Mouse (Mus musculus): ENCODE measurements around the gene Map3k7cl.

Map3k7cl gene

DNA sequence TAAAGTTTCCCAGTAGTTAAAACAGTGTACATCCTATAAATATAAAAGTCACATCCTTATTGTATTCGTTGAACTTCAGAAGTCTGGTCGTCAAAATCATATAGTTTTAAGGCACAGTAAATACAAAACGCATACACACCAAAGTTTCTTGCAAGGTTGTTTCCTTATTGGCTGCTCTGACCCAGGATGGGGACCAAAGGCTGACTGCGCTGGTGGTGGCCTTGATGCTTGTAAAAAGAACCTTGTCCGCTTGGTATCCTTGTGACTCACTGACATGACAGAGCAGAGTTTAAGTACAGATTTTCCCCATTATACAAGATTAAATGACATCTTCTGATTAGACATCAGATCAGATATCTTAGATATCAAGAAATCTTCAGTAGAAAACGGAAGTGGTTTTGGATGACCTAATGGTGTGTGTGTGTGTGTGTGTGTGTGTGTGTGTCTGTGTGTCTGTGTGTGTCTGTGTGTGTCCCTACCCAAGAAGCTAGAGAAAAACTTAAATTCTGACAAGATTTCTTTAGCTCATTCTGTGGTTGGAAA lies 82.2 kb downstream of the Map3k7cl start:
- DNase-seq (ENCODE audit: low read depth, low spot score): no peak

- no peak for DNase-seq (ENCODE audit: low read depth, low spot score)
Measured at GRCm38 (mm10) chr16:87635841-87636240, 82.7 kb downstream of the Map3k7cl start.

- DNase-seq (ENCODE audit: low read depth, low spot score): no peak
Measured at GRCm38 (mm10) chr16:87638098-87638497, 85.0 kb downstream of the Map3k7cl start.

- no peak for DNase-seq (ENCODE audit: low read depth, low spot score)
Measured at GRCm38 (mm10) chr16:87642234-87642633, 89.1 kb downstream of the Map3k7cl start.

DNA sequence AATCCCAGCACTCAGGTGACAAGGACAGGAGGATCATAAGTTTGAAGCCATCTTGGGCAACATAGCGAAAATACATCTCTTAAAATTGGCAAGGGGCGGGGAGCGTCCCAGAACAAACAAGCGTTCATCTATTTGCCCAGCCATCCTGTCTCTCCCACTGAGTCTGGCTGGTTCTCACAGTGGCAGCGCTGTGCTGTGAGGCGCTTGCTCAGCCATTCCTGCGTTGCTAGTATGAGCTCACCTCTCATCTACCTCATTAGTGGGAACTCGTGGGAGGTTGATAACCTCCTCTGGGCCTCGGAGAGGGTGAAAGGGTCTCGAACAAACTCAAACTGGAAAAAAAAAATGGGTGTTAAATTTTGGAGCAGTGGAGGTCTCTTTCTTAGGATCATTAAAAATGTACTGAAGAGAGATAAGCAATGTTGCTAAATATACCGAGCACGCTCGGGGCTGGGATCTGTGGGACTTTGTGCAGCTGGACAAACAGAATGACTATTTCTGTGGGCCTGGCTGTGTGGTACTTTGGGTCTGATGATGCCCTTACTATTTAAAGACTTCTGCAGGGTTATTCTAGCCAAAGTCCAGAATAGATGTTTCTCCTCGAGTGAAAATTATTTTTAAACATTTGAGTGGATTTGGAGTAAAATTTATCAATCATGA lies 91.1 kb downstream of the Map3k7cl start:
- DNase-seq (ENCODE audit: low read depth, low spot score): no peak

All from ZHBTc4 (cell line).